Mouse (Mus musculus): ENCODE measurements around the gene Dgcr6. TPM values are rescaled to one million over a fixed set of nuclear protein-coding genes. Genes with fewer than 3 reads are reported as not detected.

Dgcr6 gene
- polyA plus RNA-seq, 1 experiment from 2014 or later: 98.4 TPM

GRCm38 (mm10) chr16:18103366-18103765, 50.7 kb downstream of the Dgcr6 start:
- H3K27me3 ChIP-seq (replicated peaks; ENCODE audit: control insufficient read depth, insufficient read depth, low read length): no peaks in the 10 kb centered on the region
- 35% methylated on average over 1 of the region's 1 CpGs for WGBS
- H3K4me2 ChIP-seq (replicated peaks; ENCODE audit: low read depth): no peak overlapping the region
- no peak for TF ChIP-seq CTCF (IDR thresholded peaks at IDR 0.05; ENCODE audit: low read depth)
- H3K9ac ChIP-seq (ENCODE audit: low read depth, low read length): no peak overlapping the region
- ATAC-seq: no peak
- no peaks in the 10 kb centered on the region for H3K9me3 ChIP-seq (ENCODE audit: control insufficient read depth)
- H3K4me1 ChIP-seq (replicated peaks; ENCODE audit: control insufficient read depth, insufficient read depth, low read length): no peaks in the 10 kb centered on the region
- H3K27ac ChIP-seq (ENCODE audit: low read depth, low read length): no peak overlapping the region
- H3K36me3 ChIP-seq (ENCODE audit: control insufficient read depth, insufficient read depth): no peaks in the 10 kb centered on the region
- H3K4me3 ChIP-seq (ENCODE audit: low read depth, low read length): no peak overlapping the region

- Histone ChIP-seq H3K27me3 (replicated peaks; ENCODE audit: control insufficient read depth, insufficient read depth, low read length) (no peaks in the 10 kb centered on the region), H3K9me3 (ENCODE audit: control insufficient read depth) (no peaks in the 10 kb centered on the region), H3K9ac (ENCODE audit: low read depth, low read length) (no peak overlapping the region), H3K27ac (ENCODE audit: low read depth, low read length) (no peak overlapping the region), H3K4me2 (replicated peaks; ENCODE audit: low read depth) (no peak overlapping the region), H3K4me3 (ENCODE audit: low read depth, low read length) (no peak overlapping the region), H3K4me1 (replicated peaks; ENCODE audit: control insufficient read depth, insufficient read depth, low read length) (no peaks in the 10 kb centered on the region), H3K36me3 (ENCODE audit: control insufficient read depth, insufficient read depth) (no peaks in the 10 kb centered on the region)
- TF ChIP-seq CTCF (IDR thresholded peaks at IDR 0.05; ENCODE audit: low read depth): no peak
- WGBS: 45% methylated on average over 6 of the region's 6 CpGs
- no peak for ATAC-seq
Observed at GRCm38 (mm10) chr16:18103808-18104207, 51.1 kb downstream of the Dgcr6 start.

GRCm38 (mm10) chr16:18108221-18108966, 55.7 kb downstream of the Dgcr6 start:
- no peaks in the 10 kb centered on the region for H3K4me1 ChIP-seq (replicated peaks; ENCODE audit: control insufficient read depth, insufficient read depth, low read length)
- H3K27ac ChIP-seq (ENCODE audit: low read depth, low read length): no peak overlapping the region
- 50% methylated on average over 5 of the region's 5 CpGs for WGBS
- H3K4me2 ChIP-seq (replicated peaks; ENCODE audit: low read depth): no peak overlapping the region
- ATAC-seq: peak; percentile 68
- no peak overlapping the region for H3K4me3 ChIP-seq (ENCODE audit: low read depth, low read length)
- TF ChIP-seq CTCF (IDR thresholded peaks at IDR 0.05; ENCODE audit: low read depth): peak; percentile 94
- H3K27me3 ChIP-seq (replicated peaks; ENCODE audit: control insufficient read depth, insufficient read depth, low read length): no peaks in the 10 kb centered on the region
- peaks cover 4% of the 10 kb centered on the region; the same call in 1 of the 2 replicates for H3K9me3 ChIP-seq (ENCODE audit: control insufficient read depth)
- H3K36me3 ChIP-seq (ENCODE audit: control insufficient read depth, insufficient read depth): no peaks in the 10 kb centered on the region
- no peak overlapping the region for H3K9ac ChIP-seq (ENCODE audit: low read depth, low read length)

DNA sequence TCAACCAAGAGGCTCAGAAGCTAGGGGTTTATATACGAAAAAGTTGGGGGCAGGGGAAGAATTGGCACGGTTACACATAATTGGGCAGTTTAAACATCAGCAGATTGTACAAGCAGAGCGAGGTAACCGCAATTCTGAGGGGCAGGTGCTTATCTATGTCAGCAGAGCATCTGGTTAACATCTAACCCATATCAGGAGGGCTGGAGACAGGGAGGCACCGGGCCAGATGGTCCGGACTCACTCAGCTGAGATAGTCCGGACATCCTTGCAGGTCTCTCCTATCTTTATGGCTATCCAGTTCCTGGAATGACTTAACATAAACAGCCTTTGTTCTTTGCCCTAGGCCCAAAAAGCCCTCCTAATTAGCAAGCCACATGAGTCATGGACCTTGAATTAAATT, 58.4 kb downstream of the Dgcr6 start:
- no peak for TF ChIP-seq CTCF (IDR thresholded peaks at IDR 0.05; ENCODE audit: low read depth)
- Histone ChIP-seq H3K9ac (ENCODE audit: low read depth, low read length) (no peak overlapping the region), H3K4me2 (replicated peaks; ENCODE audit: low read depth) (no peak overlapping the region), H3K4me1 (replicated peaks; ENCODE audit: control insufficient read depth, insufficient read depth, low read length) (no peaks in the 10 kb centered on the region), H3K27ac (ENCODE audit: low read depth, low read length) (no peak overlapping the region), H3K9me3 (ENCODE audit: control insufficient read depth) (peaks cover 4% of the 10 kb centered on the region; the same call in 1 of the 2 replicates), H3K36me3 (ENCODE audit: control insufficient read depth, insufficient read depth) (no peaks in the 10 kb centered on the region), H3K4me3 (ENCODE audit: low read depth, low read length) (no peak overlapping the region), H3K27me3 (replicated peaks; ENCODE audit: control insufficient read depth, insufficient read depth, low read length) (no peaks in the 10 kb centered on the region)
- 62% methylated on average over 7 of the region's 7 CpGs for WGBS
- no peak for ATAC-seq

- WGBS: 83% methylated on average over 4 of the region's 4 CpGs
- no peak for ATAC-seq
- Histone ChIP-seq H3K4me2 (replicated peaks; ENCODE audit: low read depth) (no peak overlapping the region), H3K4me3 (ENCODE audit: low read depth, low read length) (no peak overlapping the region), H3K36me3 (ENCODE audit: control insufficient read depth, insufficient read depth) (no peaks in the 10 kb centered on the region), H3K27ac (ENCODE audit: low read depth, low read length) (no peak overlapping the region), H3K27me3 (replicated peaks; ENCODE audit: control insufficient read depth, insufficient read depth, low read length) (no peaks in the 10 kb centered on the region), H3K9me3 (ENCODE audit: control insufficient read depth) (no peaks in the 10 kb centered on the region), H3K9ac (ENCODE audit: low read depth, low read length) (no peak overlapping the region), H3K4me1 (replicated peaks; ENCODE audit: control insufficient read depth, insufficient read depth, low read length) (no peaks in the 10 kb centered on the region)
- no peak for TF ChIP-seq CTCF (IDR thresholded peaks at IDR 0.05; ENCODE audit: low read depth)
Observed at GRCm38 (mm10) chr16:18116467-18116866, 63.8 kb downstream of the Dgcr6 start.

- no peak for ATAC-seq
Observed at GRCm38 (mm10) chr16:18118285-18118684, 65.6 kb downstream of the Dgcr6 start.

More at GRCm38 (mm10) chr16:18118285-18118684, 65.6 kb downstream of the Dgcr6 start:
- Histone ChIP-seq H3K4me1 (replicated peaks; ENCODE audit: control insufficient read depth, insufficient read depth, low read length) (no peaks in the 10 kb centered on the region), H3K9ac (ENCODE audit: low read depth, low read length) (no peak overlapping the region), H3K27ac (ENCODE audit: low read depth, low read length) (no peak overlapping the region), H3K4me3 (ENCODE audit: low read depth, low read length) (no peak overlapping the region), H3K4me2 (replicated peaks; ENCODE audit: low read depth) (no peak overlapping the region), H3K27me3 (replicated peaks; ENCODE audit: control insufficient read depth, insufficient read depth, low read length) (no peaks in the 10 kb centered on the region), H3K9me3 (ENCODE audit: control insufficient read depth) (no peaks in the 10 kb centered on the region), H3K36me3 (ENCODE audit: control insufficient read depth, insufficient read depth) (no peaks in the 10 kb centered on the region)
- no peak for TF ChIP-seq CTCF (IDR thresholded peaks at IDR 0.05; ENCODE audit: low read depth)
- WGBS: 66% methylated on average over 3 of the region's 3 CpGs
